Mouse (Mus musculus): Measurements from ENCODE around the gene Mob1a. TPM values are rescaled to one million over a fixed set of nuclear protein-coding genes. Genes with fewer than 3 reads are reported as not detected.
"Not testable (repeated sequence)": the region's sequence is repeated elsewhere in the genome, so short reads cannot be mapped to it uniquely, and the experiment has no call there.

The Mob1a gene
- polyA plus RNA-seq, 1 experiment from 2014 or later, result 67.6 TPM

- H3K27me3 ChIP-seq (ENCODE audit: control insufficient read depth, insufficient read depth, low read length), result no peaks in the 10 kb centered on the region
- 2% methylated on average over 6 of the region's 6 CpGs for WGBS
- peaks cover 11% of the 10 kb centered on the region for H3K4me1 ChIP-seq (ENCODE audit: control insufficient read depth, insufficient read depth, low read length)
- H3K36me3 ChIP-seq (ENCODE audit: control insufficient read depth, insufficient read depth, low read length), result peaks cover 5% of the 10 kb centered on the region; the same call in 1 of the 2 replicates
- no peaks in the 10 kb centered on the region for H3K9me3 ChIP-seq (replicated peaks; ENCODE audit: control insufficient read depth, low read length)
- H3K4me3 ChIP-seq (replicated peaks; ENCODE audit: low read length), result peak overlapping the region; percentile 73
- peak overlapping the region; percentile 96 for H3K27ac ChIP-seq (ENCODE audit: low read length)
- peak; percentile 26; the same call in 1 of the 2 replicates for ATAC-seq (ENCODE audit: insufficient read depth, low FRiP score)
- peak overlapping the region; percentile 58 for H3K4me2 ChIP-seq (ENCODE audit: low read depth, low read length)
- H3K9ac ChIP-seq (ENCODE audit: low read length), result peak overlapping the region; percentile 93
Measured at GRCm38 (mm10) chr6:83326394-83326736, 549 bp downstream of the Mob1a start.

GRCm38 (mm10) chr6:83326761-83327160, 945 bp downstream of the Mob1a start:
- Histone ChIP-seq H3K27ac (ENCODE audit: low read length) (no peak overlapping the region), H3K9ac (ENCODE audit: low read length) (peak overlapping the region; percentile 93), H3K4me2 (ENCODE audit: low read depth, low read length) (peak overlapping the region; percentile 58), H3K27me3 (ENCODE audit: control insufficient read depth, insufficient read depth, low read length) (no peaks in the 10 kb centered on the region), H3K36me3 (ENCODE audit: control insufficient read depth, insufficient read depth, low read length) (peaks cover 5% of the 10 kb centered on the region; the same call in 1 of the 2 replicates), H3K4me1 (ENCODE audit: control insufficient read depth, insufficient read depth, low read length) (peaks cover 11% of the 10 kb centered on the region), H3K4me3 (replicated peaks; ENCODE audit: low read length) (peak overlapping the region; percentile 73), H3K9me3 (replicated peaks; ENCODE audit: control insufficient read depth, low read length) (no peaks in the 10 kb centered on the region)
- WGBS, result 44% methylated on average over 6 of the region's 6 CpGs
- ATAC-seq (ENCODE audit: insufficient read depth, low FRiP score), result no peak

- 93% methylated on average over 3 of the region's 3 CpGs for WGBS
- Histone ChIP-seq H3K4me1 (ENCODE audit: control insufficient read depth, insufficient read depth, low read length) (peaks cover 11% of the 10 kb centered on the region), H3K36me3 (ENCODE audit: control insufficient read depth, insufficient read depth, low read length) (peaks cover 5% of the 10 kb centered on the region; the same call in 1 of the 2 replicates), H3K4me3 (replicated peaks; ENCODE audit: low read length) (no peak overlapping the region), H3K27me3 (ENCODE audit: control insufficient read depth, insufficient read depth, low read length) (no peaks in the 10 kb centered on the region), H3K27ac (ENCODE audit: low read length) (no peak overlapping the region), H3K4me2 (ENCODE audit: low read depth, low read length) (no peak overlapping the region), H3K9ac (ENCODE audit: low read length) (no peak overlapping the region), H3K9me3 (replicated peaks; ENCODE audit: control insufficient read depth, low read length) (no peaks in the 10 kb centered on the region)
- ATAC-seq (ENCODE audit: insufficient read depth, low FRiP score), result no peak
Measured at GRCm38 (mm10) chr6:83327591-83328190, 1.9 kb downstream of the Mob1a start.

- H3K27ac ChIP-seq (ENCODE audit: low read length), result no peak overlapping the region
- no peak overlapping the region for H3K4me2 ChIP-seq (ENCODE audit: low read depth, low read length)
- H3K27me3 ChIP-seq (ENCODE audit: control insufficient read depth, insufficient read depth, low read length), result no peaks in the 10 kb centered on the region
- H3K9me3 ChIP-seq (replicated peaks; ENCODE audit: control insufficient read depth, low read length), result no peaks in the 10 kb centered on the region
- H3K36me3 ChIP-seq (ENCODE audit: control insufficient read depth, insufficient read depth, low read length), result peaks cover 8% of the 10 kb centered on the region
- H3K4me1 ChIP-seq (ENCODE audit: control insufficient read depth, insufficient read depth, low read length), result no peaks in the 10 kb centered on the region
- H3K9ac ChIP-seq (ENCODE audit: low read length), result no peak overlapping the region
- ATAC-seq (ENCODE audit: insufficient read depth, low FRiP score), result no peak
- H3K4me3 ChIP-seq (replicated peaks; ENCODE audit: low read length), result no peak overlapping the region
- WGBS, result 76% methylated on average over 3 of the region's 3 CpGs
Measured at GRCm38 (mm10) chr6:83341387-83341786, 15.6 kb downstream of the Mob1a start.

GRCm38 (mm10) chr6:83342957-83343356, 17.1 kb downstream of the Mob1a start:
- 92% methylated on average over 2 of the region's 2 CpGs for WGBS
- H3K27ac ChIP-seq (ENCODE audit: low read length), result no peak overlapping the region
- H3K9ac ChIP-seq (ENCODE audit: low read length), result no peak overlapping the region

DNA sequence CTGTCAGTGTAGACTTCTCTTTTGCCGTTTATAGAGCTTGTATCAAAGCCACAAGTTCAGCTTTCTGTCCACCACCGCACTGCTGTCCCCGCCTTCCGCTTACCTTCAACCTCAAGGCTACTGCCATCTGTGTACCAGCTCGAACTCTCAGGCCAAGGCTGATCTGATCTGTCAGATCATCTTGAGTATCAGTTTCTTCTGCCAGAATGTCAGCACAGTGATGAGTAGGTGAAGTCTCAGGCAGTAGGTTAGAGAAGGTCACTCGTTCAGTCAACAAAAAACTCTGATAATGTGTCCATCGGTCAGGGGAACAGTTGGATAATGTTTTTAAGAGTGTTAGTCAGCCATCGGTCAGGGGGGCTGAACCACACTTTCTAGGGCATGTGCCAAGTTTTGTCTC, 19.5 kb downstream of the Mob1a start:
- H3K4me2 ChIP-seq (ENCODE audit: low read depth, low read length); H3K27ac ChIP-seq (ENCODE audit: low read length); H3K36me3 ChIP-seq (ENCODE audit: control insufficient read depth, insufficient read depth, low read length); H3K9me3 ChIP-seq (replicated peaks; ENCODE audit: control insufficient read depth, low read length); ATAC-seq (ENCODE audit: insufficient read depth, low FRiP score); H3K27me3 ChIP-seq (ENCODE audit: control insufficient read depth, insufficient read depth, low read length); H3K4me3 ChIP-seq (replicated peaks; ENCODE audit: low read length); H3K4me1 ChIP-seq (ENCODE audit: control insufficient read depth, insufficient read depth, low read length); H3K9ac ChIP-seq (ENCODE audit: low read length): not testable (repeated sequence)
- 83% methylated on average over 8 of the region's 8 CpGs for WGBS

More at GRCm38 (mm10) chr6:83342957-83343356, 17.1 kb downstream of the Mob1a start:
- Histone ChIP-seq H3K4me2 (ENCODE audit: low read depth, low read length) (no peak overlapping the region), H3K36me3 (ENCODE audit: control insufficient read depth, insufficient read depth, low read length) (peaks cover 5% of the 10 kb centered on the region), H3K27me3 (ENCODE audit: control insufficient read depth, insufficient read depth, low read length) (no peaks in the 10 kb centered on the region), H3K9me3 (replicated peaks; ENCODE audit: control insufficient read depth, low read length) (no peaks in the 10 kb centered on the region), H3K4me1 (ENCODE audit: control insufficient read depth, insufficient read depth, low read length) (no peaks in the 10 kb centered on the region), H3K4me3 (replicated peaks; ENCODE audit: low read length) (no peak overlapping the region)
- no peak for ATAC-seq (ENCODE audit: insufficient read depth, low FRiP score)

DNA sequence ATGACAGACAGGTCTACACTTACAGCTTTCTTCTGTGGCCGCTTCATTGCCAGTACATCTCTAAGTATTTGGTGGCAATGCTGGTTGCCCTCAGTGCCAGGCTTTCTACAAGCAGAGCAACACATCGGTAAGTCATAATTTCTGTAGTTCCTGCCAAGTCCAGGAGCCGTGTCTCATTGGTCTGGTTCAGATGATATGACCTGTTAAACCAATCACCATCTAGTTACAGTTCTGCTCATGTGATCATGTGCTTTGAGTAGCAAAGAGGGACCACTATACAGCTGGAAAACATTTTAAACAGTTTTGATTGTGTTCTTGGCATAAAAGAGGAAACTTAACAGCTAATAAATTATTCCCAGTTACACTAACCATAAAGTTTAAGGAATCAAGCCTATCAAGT, 22.1 kb downstream of the Mob1a start:
- WGBS, result 83% methylated on average over 3 of the region's 3 CpGs
- H3K4me3 ChIP-seq (replicated peaks; ENCODE audit: low read length), result no peak overlapping the region
- H3K36me3 ChIP-seq (ENCODE audit: control insufficient read depth, insufficient read depth, low read length), result no peaks in the 10 kb centered on the region
- no peaks in the 10 kb centered on the region for H3K9me3 ChIP-seq (replicated peaks; ENCODE audit: control insufficient read depth, low read length)
- no peak for ATAC-seq (ENCODE audit: insufficient read depth, low FRiP score)
- H3K27me3 ChIP-seq (ENCODE audit: control insufficient read depth, insufficient read depth, low read length), result no peaks in the 10 kb centered on the region
- H3K4me2 ChIP-seq (ENCODE audit: low read depth, low read length), result no peak overlapping the region
- H3K9ac ChIP-seq (ENCODE audit: low read length), result no peak overlapping the region
- no peak overlapping the region for H3K27ac ChIP-seq (ENCODE audit: low read length)
- peaks cover 20% of the 10 kb centered on the region for H3K4me1 ChIP-seq (ENCODE audit: control insufficient read depth, insufficient read depth, low read length)

DNA sequence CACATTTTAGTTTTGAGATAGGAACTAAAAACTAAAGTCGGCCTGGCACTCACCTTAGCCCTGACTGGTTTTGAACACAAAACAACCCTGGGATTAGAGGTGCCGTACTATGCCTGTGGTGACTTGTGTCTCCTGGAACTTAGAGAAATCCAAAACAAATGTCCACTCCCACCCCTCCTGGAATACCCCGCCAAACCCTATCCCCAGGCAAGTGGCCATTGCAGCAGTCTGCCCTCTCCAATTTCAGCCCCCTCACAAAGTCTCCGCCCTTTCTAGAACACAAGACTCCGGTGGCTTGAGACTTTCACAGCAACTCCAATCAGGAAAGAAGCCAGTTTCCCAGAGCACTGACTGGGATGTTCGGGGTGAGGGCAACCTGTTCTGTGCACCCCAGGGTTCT, 23.1 kb downstream of the Mob1a start, which contains the start of gene Bola3:
TSS of gene Bola3 (plus strand) at position 275 of the 400 bp plus-strand sequence.
- peak; percentile 12; the same call in 1 of the 2 replicates for ATAC-seq (ENCODE audit: insufficient read depth, low FRiP score)
- Histone ChIP-seq H3K9me3 (replicated peaks; ENCODE audit: control insufficient read depth, low read length) (no peaks in the 10 kb centered on the region), H3K4me3 (replicated peaks; ENCODE audit: low read length) (peak within 1 kb of the TSS; percentile 87), H3K36me3 (ENCODE audit: control insufficient read depth, insufficient read depth, low read length) (no peaks in the 10 kb centered on the region), H3K4me2 (ENCODE audit: low read depth, low read length) (peak within 1 kb of the TSS; percentile 71), H3K9ac (ENCODE audit: low read length) (peak within 1 kb of the TSS; percentile 95), H3K27ac (ENCODE audit: low read length) (peak within 1 kb of the TSS; percentile 56; the same call in 1 of the 2 replicates), H3K4me1 (ENCODE audit: control insufficient read depth, insufficient read depth, low read length) (peaks cover 20% of the 10 kb centered on the region), H3K27me3 (ENCODE audit: control insufficient read depth, insufficient read depth, low read length) (no peaks in the 10 kb centered on the region)
- WGBS, result 32% methylated on average over 6 of the region's 6 CpGs

- Histone ChIP-seq H3K27me3 (ENCODE audit: control insufficient read depth, insufficient read depth, low read length) (no peaks in the 10 kb centered on the region), H3K4me2 (ENCODE audit: low read depth, low read length) (peak overlapping the region; percentile 71), H3K4me3 (replicated peaks; ENCODE audit: low read length) (peak overlapping the region; percentile 87), H3K36me3 (ENCODE audit: control insufficient read depth, insufficient read depth, low read length) (peaks cover 4% of the 10 kb centered on the region; the same call in 1 of the 2 replicates), H3K27ac (ENCODE audit: low read length) (peak overlapping the region; percentile 56; the same call in 1 of the 2 replicates), H3K4me1 (ENCODE audit: control insufficient read depth, insufficient read depth, low read length) (peaks cover 20% of the 10 kb centered on the region), H3K9ac (ENCODE audit: low read length) (peak overlapping the region; percentile 95), H3K9me3 (replicated peaks; ENCODE audit: control insufficient read depth, low read length) (no peaks in the 10 kb centered on the region)
- ATAC-seq (ENCODE audit: insufficient read depth, low FRiP score), result peak; percentile 94
- WGBS, result under 1% methylated on average over 53 of the region's 53 CpGs
Measured at GRCm38 (mm10) chr6:83349274-83349958, 23.6 kb downstream of the Mob1a start.
